Mouse (Mus musculus) embryo, embryonic 11 days (tissue): ENCODE results near the gene Dock10.

Experiments used
- DNase-seq: peaks from one replicate; pipeline ENCODE4 v3.0.0-alpha.2; 2015

Dock10 gene

DNA sequence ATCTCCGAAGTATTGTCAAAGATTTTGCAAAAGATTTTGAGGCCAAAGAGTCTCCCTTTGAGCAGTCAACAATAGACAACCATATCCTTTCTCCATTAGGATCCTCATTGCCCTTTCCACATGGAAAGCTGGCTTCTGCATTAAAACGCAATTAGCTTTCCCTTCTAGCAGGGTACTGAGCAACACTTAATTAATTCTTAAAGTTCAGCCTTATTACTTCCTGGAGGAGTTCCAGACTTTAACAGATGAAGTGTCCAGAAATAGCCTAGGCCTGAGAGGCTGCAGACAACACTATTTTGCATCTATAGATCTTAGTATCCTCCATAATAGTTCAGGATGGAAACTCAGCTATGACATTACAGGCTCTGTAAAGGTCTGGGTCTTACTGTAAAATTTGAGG is 154.0 kb downstream of the Dock10 start:
- DNase-seq = no peak

DNA sequence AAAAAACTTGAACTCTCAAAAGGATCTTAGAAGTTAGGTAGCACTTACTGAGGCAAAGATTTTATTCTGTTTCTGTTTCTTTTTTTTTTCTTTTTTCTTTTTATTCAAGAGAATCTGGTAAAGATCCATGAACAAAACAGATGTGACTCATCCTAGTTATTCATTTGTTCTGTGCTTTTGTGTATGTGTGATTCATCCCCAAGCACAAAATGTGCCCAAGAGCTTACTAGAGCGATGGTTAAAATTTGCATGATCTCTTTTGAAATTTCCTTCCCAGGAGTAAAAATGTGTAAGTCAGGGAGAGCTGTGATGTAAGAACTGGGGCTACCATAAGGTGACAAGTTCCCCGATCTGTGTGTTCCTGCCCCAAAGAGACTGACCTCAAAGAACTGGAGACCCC is 155.2 kb downstream of the Dock10 start:
- DNase-seq = no peak

DNA sequence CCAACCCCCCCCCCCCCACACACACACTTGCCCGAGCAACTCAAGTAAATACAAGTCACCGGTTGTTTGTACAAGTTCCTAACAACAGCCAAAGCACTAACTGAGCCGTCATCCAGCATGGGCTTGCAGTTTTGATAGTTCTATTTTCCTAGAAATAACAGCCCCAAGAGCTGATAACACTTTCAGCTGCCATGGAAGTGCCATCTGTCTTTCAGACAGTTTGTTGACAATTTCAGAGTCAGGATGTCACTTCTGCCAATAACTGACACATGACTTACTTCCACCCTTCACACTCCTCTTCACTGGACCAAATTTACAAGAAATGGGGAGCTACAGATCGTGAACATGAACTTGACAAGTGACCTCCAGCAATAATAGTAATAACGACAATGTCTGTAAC is 175.0 kb downstream of the Dock10 start:
- DNase-seq = no peak

DNA sequence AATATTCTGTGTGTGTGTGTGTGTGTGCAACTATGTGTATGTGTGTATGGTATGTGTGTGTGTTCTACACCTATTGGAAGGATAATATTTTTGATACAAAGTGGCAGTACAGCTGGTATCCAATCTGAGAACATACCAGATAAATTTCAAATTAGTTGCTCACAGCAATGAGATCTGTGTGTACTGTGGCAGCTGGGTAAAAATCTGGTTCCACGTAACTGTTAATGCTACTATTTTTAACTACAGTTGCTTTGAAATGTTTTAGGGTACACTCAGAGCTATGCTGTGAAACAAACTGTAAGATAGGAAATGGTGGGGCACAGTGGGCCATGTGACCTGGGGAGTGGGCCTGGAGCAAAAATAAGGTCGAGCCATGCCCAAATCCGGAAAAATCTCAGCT is 176.1 kb downstream of the Dock10 start:
- no peak for DNase-seq

DNA sequence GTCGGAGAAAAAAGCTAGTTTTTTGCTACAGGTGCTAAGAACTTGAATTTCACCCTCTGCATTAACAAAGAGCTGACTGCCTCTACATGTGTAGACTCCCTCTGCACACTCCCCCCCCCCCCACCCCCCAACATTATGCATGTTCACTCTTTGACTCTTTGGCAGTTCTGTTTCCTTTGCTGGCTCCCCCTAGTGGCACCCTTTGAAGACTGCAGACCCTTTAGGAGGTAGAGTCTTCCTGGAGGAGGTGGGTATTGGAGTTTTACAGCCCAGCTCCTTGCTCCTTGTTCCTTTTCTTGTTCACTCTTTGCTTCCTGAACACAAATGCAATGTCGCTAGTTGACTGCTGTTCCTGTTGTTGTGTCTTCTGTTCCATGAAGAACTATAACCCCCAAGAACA is 181.4 kb downstream of the Dock10 start:
- DNase-seq = peak; percentile 15

DNA sequence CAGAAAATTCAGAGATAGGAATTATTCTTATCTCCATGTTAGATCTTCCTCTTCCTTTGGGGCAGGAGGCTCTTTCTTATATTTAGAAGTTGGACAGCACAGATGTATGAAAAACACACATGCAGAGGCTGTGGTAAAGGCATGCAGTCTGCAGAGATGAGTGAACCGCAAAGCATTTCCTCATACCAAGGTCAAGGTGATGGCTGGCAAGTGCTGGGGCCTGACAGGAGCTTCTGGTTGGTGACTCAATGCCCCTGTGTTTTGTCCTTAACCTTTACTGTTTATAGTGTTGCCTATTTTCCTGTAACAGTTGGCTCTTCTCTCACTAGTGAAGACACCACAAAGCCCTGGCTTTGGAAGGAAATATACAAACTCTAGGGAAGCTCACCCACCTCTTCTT is 201.9 kb downstream of the Dock10 start:
- DNase-seq = no peak

DNA sequence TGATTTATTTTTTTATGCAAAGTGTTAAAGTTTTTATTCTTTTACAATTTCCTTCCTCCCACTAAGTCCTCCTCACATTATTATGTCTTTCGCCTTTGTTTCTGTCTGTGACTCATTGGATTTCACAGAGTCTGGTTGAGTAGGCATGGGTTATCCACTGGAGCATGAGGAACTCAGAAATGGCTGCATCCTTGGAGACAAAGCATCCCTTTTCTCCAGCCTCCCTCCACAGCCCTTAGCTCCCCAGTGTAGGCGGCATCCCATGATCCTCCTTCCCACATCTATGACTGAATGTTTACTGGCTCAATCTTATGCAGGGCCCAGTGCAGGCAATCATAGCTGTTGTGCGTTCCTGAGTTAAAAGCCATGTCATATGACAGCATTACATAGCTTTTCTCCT is 216.8 kb downstream of the Dock10 start:
- no peak for DNase-seq

DNA sequence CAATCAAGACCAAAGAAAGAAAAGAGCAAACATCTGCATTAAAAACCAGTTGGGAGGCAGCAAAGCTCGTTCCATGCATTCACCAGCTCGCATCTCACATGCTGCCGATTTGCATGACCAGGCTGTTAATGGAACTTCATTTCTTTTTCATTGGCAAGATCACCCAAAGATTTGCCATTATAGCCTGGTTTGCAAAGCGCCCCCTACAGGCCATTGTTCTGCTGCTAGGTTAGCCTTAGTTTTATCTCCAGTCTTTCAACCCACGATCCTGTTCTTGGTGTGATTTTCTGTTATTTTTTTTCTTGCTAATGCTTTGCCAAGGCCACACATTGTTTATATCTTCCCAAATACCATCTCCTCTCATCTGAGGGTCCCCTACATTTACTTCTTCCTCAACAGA is 236.1 kb downstream of the Dock10 start:
- DNase-seq = no peak

DNA sequence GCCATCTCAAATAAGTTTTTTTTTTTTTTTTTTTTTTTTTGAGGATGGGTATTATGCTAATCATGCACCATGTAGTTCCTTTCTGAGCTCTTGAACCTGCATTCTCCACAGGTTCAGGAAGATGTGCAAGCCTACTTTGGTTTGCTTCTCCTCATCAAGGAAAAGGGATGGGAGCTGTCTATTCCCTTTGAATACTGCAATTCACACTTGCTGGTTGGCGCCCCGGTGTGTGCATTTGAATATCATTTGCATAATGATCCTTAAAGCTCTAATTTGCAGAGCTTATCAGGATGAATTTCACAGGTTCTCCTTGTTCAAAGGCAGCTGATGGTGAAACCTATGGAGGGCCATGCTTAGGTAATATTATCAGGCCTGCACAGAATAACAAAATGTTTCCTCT is 237.9 kb downstream of the Dock10 start:
- no peak for DNase-seq

DNA sequence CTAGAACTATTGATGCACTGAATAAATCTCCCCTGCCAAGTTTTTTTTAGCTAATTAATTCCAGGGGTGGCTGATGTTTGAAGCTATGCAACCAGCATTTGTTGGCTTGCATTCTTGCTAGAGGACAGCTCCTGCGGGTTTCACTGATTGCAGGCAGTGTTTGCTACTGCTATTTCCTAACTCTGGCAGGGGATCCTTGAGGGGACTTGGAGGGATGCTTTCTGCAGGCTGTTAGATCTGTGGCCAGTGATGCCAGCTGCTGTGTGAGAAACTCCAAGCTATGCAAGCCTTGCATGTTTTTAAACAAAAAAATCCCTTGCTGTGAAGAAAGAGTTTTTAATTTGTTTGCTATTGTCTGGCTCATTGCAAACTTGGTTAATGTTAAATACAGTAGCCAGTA is 238.4 kb downstream of the Dock10 start:
- no peak for DNase-seq

DNA sequence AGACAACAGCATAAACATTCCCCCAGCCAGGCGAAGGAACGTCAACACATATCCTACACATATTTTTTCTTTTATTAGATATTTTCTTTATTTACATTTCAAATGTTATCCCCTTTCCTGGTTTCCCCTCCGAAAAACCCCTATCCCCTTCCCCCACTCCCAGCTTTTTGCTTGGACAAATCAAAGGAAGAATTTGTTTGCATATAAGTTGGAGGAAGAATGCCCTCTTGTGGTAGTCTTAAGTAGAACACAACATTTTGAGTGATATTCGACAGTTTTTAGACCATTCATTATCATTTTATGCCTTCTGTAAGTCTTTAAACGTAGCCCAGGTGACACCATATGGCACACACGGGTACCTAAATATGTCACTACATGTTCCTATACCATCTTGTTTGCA is 242.5 kb downstream of the Dock10 start:
- peak; percentile 48 for DNase-seq

DNA sequence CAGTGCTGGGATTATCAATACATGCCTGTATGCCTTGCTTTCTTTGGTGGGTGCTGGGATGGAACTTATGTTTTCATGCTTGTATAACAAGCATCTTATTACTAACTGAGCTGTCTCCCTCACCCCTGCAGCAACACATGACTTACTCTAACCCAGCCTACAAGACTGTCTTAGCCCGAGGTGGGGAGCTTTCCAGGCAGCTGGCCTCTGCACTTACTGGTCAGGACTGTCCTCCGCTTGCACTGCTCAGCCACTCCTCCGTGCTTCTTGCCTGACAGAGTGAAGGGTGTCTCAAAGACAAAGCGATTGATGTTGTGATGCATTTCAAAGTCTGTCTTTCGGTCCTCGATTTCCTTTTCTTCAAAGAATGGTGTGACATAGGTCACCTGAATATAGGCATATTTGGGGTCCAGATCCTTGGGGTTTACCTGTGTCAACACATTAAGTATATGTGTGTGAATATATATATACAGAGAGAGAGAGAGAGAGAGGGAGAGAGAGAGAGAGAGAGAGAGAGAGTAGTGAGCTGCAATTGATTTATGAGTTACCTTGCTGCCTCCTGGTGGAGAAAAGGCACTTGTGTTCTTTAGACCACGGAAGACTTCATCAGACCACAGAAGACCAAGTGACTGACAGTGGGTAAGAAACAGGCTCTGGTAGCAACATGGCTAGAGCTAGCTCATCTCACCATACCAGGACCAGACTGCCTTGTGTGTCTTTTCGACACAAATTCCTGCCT is 245.9 kb downstream of the Dock10 start:
- DNase-seq = peak; percentile 29

DNA sequence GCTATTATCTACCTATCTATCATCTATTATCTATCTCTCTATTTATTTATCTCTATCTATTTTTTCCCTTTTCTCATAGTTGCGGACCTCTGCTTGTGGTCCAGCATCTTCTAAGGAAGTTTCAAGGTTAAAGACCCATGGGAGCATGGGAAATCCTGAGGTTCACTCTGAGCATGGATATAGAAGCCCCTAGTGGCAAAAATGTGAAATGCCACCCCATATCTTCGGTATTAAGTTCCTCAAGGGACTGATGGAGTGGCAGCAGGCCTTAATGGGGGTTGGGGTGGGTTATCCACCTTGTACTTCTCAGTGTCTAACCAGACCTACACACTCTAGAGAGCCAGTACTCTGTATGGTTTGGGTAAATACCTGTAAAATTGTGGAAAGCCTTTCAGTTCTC is 253.6 kb downstream of the Dock10 start:
- peak; percentile 11 for DNase-seq

DNA sequence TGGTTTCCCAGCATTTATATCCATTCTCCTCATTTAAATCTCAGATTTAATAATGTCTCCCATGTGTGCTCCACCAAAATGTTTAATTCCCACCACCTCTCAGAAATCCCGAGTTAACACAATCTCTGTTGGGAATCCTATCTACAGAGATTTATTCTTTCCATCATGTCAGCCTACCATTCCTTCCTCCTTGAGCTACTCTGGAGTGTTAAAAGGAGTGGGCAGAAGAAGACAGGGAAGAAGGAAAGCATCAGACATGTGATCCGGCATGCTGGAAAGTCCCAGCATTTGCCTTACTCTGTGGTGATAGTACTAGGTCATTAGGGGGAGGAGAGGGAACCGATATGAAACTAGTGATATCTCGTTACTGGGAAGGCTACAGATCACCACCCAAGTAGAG is 254.2 kb downstream of the Dock10 start:
- DNase-seq = no peak

DNA sequence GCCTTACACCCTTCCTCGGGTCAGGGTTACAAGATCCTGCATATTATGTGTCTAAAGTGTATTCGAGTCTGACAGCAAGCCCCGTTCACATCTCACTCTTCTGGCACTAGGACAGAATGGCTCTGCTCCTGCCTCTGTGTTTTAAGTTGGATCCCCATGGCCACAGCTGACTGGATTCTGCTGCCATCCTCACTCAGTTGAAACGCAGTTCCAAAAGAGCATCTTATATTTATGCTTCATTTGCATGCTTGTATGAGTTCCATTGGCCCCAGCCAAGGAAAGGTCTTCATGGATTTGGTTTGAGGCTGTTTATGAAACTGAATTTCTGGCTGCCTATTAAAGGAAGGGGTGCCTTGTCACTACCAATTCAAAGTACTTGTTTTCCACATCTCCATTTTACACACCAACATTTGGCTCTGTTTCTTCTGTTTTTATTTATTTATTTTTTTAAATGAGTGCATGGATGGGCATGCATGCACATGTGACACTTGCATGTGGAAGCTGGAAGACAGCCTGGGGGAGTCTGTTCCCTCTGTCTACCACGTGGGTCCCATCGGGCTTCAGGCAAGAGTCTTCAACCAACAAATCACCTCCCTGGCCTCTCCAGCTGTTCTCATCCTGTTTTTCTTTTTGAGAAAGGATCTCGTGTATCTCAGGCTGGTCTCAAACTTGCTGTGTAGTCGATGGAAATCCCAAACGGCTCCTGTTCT is 255.7 kb downstream of the Dock10 start:
- DNase-seq = no peak

DNA sequence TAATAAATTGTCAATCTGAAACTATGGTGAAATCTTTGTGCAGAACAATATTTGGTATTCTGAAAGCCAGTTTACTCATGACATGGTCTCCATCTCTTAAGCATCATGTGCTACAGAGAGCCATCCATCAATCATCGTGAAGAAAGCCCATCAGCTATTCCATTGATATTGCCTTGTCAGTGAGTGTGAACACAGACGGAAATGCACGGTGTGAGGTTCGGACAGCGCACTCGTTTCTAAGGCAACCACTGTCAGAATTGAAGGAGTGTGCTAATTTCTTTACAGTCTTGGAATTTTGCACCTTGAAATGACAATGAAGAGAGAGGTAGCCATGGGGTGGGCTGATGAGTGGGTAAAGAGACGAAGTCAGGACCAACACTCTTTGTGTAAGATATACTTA is 259.1 kb downstream of the Dock10 start:
- DNase-seq = no peak

DNA sequence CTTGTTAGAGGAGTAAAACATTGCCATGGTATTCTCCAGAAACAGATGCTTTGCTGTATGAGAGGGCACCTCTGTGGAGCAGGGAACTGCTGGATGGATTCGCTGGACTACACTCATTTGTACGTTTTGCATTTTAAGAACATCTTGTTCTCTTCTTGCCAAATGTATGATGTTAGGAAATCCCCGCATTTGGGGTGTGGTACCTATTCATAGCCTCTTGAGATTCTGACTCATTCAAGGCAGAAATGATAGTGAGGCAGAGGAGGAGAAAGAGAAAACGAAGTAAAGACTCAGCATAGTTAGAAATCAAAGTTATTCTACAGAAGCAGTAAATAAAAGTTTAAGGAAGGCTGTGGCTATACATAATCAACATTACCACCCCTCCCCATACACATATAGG is 262.0 kb downstream of the Dock10 start:
- no peak for DNase-seq

DNA sequence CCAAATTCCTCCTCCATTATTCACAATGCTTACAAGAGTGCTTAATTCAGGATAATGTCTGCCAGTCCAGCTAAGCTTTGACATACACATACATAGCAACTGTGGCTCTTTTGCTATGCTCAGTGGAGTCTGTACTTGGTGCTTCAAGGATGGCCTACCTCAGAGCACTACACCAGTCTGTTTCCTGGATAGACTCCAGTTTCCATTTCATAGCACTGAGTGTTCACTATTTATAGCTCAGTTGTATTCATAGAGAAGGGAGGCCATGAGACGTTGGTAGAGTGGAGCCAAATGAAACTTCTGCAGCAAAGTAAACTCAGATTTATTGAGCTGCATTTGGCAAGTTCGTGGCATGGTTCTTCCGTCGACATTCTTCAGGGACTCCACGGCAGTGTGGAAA is 274.9 kb downstream of the Dock10 start:
- no peak for DNase-seq

DNA sequence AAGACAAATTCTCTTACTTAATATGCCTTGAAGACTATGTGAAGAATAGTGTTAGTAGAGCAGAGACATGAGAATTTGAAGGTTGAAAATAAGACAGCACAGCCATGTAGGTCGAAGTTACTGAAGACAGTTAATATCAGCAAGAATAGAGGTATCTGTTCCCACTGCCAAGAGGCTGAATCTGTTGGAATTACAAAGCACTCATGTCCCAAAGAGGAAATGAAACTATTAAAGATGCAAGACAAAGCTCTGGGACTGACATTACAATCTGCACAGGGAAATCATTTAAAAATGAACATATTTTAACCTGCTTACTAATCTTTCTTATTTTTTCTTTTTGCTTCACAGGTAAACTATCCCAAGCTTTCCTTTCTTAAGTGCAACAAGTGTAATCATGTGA is 283.4 kb downstream of the Dock10 start:
- DNase-seq = no peak

DNA sequence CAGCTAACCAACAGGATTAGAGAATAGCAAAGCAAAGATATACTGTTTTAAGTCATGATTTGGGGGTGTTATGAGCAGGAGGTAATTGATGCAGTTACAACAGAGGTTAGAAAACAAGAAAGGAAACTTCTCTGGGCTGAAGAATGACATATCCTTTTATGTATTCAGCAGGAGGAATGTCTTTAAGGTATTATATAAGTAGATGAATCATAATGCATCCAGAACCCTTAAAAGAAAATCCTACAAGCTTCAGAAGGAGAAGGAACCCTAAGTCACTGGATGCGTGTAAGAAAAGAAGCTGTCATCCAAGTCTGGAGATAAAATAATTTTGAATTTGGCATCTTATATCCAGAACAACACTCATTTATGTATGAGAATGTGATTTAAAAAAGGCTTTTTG is 285.9 kb downstream of the Dock10 start:
- DNase-seq = no peak

DNA sequence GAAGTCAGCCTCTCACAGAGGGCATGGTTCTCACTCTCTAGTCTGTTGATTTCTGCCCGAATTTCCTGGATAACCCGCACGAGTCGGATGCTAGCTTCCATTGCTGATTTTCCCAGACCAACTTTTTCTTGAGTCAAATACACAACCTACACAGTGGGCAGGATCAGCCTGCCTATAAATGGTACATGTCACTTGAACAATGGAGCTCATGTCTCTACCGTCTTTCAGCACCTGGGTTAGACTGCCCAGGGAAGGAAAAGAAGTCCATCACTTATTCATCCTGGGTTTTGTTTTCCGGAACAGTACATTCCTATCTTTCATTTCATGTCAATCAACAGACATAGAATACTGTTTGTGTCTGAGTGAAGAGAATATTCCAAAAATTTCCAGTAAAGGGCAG is 297.0 kb downstream of the Dock10 start, which contains the start of gene Gm45261:
Gm45261 (minus strand) TSS at position 101 of the 400 bp plus-strand sequence.
- no peak for DNase-seq

DNA sequence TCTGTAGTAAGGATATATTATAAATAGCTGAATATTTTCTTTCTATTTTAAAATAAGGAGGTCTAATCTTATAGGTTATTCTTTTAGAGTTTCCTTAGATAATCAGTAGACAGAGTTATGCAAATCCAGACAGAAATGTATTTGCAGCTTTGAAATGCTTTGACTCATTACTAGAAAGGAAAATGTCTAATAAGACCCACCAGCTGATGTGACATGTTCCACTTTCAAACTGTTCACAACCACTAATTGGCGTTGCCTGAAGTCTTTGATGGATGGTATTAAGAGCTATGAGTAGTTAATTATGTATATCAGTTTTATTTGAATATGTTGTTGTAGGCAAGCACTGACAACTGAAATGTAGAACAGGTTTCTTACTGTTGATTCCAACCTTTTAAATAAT is 298.4 kb downstream of the Dock10 start:
- DNase-seq = no peak

DNA sequence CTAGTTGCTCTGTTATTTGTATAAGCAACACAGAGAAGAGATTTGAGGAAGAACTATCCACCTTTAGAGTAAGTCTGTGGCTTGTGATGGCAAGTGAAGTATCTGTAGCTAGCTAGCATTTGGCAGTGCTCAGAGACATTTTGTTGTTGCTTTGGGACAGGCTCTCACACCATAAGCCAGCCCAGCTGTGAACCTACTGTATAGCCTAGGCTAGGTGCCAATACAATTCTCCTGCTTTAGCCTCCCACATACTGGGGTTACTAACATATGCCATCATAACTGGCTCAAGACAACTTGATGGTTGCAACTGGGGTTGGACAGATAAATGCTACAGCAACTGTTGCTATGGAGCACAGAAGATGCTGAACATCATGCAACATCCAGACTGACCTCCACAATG is 298.9 kb downstream of the Dock10 start:
- DNase-seq = no peak

DNA sequence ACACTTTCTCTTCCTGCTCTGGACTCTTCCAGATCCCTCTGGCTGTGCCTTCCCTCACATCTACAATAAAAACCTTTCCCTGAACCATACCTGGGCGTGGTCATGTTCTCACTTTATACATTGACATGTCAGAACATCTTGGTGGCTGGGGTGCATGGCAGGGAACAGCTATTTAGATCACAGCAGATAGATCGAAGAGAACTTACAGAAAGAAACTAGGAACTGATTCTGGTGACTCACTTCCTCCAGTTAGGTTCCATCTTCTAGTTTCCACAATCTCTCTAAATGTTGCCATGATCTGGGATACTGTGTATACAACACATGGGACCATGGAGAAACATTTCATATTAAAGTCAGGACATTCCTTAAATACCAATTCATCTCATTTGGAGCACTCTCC is 304.4 kb downstream of the Dock10 start:
- no peak for DNase-seq
